Mouse (Mus musculus) c-Kit-positive CD71-negative TER-119-negative erythroid progenitor cells, embryonic 14.5 days (primary cell): ENCODE measurements around the gene Heatr4.
"Not testable (repeated sequence)": the region's sequence is repeated elsewhere in the genome, so short reads cannot be mapped to it uniquely, and the experiment has no call there.

ENCODE experiments used
- DNase-seq: peaks from one replicate; pipeline ENCODE4 v3.0.0-alpha.2; 2013; ENCODE audit warnings: low read depth

The Heatr4 gene

GRCm38 (mm10) chr12:83984752-83985151 is at the start of gene Heatr4:
TSS of gene Heatr4 (minus strand) at chr12:83984852.
- no peak for DNase-seq

DNA sequence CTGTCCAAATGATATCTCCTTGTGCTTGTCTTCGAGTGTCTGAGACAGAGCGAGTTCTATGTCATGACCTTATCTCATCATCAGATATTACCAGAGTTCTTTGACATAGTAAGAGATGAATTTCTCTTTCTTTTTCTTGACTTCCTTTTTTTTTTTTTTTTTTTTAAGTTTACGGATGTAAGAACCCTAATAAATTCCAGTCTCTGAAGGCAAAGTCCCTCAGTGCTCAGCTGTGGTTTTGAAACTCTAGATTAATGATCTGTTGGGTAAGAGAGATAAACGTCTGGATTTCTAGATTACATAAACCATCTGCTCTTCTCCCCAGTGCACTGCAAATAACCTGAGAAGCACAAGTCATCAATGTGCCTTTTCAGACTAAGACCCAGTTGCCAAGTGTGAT is 49.5 kb upstream of the Heatr4 start:
- DNase-seq, result no peak

DNA sequence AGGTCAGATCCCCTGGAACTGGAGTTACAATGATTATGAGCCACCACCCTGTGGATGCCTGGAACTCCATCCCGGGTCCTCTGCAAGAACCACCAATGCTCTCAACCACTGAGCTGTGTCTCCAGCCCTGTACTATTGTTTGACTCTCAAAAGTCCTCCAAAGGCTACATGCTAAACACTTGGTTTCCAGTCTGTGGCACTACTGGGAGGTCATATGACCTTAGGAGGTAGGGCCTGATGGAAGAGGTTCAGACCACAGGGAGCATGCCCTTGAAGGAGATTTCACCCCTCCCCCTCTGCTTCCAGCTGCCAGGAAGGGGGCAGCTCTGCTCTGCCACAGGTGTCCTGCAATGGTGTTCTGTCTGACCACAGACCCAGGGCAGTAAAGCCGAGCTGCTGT is 48.6 kb upstream of the Heatr4 start:
- not testable (repeated sequence) for DNase-seq

DNA sequence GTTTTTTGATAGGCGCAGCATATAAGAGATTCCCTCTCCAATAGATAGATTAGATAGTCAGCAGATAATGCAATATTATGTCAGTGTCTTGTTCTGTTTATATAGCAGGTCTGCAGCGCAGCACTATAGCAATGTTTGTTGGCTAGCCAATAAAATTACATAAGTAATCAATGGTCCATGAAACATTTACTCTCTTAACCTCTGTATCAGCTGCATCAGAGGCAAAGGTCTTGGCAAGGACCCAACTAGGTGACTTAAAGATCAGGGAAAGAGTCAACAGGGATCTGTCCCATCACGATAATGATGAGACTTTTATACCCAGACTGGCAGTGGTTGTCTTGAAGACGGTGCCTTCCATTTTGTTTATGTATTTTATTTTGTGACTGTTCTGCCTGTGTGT is 48.2 kb upstream of the Heatr4 start:
- no peak for DNase-seq

DNA sequence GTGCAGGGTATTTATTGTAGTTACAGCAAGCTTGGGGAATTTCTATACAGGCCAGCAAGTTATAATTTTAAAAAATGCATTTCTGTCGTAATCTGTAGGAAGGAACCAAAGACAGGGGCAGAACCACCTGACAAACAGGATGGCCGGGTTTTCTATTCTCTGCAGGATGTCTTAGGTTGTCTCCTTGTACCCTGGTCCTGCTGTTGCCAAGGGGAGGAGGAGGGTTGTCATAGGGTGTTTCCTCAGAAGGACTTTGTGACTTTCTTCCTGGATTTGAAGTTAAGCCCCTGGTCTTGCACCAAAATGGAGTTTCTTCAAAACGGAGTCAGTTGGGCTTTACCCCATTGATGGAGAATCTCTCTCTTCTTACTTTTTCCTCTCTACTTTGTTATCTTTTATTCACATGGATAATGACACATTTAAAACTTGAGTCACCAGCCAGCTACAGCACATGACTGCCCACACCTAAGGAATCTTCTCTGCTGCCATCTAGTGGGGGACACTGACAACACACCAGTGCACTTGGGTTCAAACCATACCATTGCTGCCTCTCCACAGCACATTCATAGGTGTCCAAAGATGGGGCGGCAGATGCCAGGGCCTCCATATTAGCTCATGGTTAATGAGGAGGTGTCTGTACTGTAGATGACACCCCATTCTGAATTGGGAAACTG is 46.1 kb upstream of the Heatr4 start:
- DNase-seq, result peak; percentile 71

- not testable (repeated sequence) for DNase-seq
These were observed 44.4 kb upstream of the Heatr4 start for GRCm38 (mm10) chr12:84029043-84029442.

- DNase-seq, result not testable (repeated sequence)
These were observed 43.7 kb upstream of the Heatr4 start for GRCm38 (mm10) chr12:84028328-84028727.

GRCm38 (mm10) chr12:84025888-84026287 is 41.2 kb upstream of the Heatr4 start:
- DNase-seq, result no peak

GRCm38 (mm10) chr12:84023052-84023745 is 38.5 kb upstream of the Heatr4 start:
- no peak for DNase-seq

DNA sequence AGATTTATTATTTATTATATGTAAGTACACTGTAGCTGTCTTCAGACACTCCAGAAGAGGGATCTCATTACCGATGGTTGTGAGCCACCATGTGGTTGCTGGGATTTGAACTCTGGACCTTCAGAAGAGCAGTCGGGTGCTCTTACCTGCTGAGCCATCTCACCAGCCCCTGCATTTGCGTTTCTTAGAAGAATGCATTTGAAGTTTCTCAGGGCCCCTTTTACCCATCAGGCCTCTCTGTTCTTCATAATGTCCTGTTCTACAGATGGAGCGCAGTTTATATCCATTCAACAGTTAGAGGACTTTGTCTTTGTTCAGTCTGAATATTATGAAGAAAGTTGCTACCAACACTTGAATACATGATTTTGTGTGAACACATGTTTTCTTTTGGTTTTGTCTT is 37.6 kb upstream of the Heatr4 start:
- not testable (repeated sequence) for DNase-seq

DNA sequence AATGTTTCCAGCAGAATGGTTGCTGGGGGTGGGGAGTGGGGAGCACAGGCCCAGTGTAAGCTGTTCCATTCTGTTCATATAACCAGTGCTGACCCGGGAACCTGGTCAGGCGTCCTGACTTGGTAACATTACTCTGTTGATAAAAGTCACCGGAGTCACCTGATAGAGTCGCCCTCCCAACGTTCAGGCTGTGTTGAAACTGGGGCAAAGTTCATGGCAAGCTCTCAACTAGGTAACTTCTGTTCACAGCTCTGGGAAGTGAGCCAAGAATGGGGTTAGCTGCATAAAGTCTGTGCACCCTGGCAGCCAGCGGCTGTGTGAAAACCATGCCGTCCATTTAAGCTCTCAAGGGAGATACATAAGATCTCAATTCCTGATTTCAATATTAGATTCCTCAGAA is 35.9 kb upstream of the Heatr4 start:
- not testable (repeated sequence) for DNase-seq

GRCm38 (mm10) chr12:84013701-84014100 is 29.0 kb upstream of the Heatr4 start:
- no peak for DNase-seq

DNA sequence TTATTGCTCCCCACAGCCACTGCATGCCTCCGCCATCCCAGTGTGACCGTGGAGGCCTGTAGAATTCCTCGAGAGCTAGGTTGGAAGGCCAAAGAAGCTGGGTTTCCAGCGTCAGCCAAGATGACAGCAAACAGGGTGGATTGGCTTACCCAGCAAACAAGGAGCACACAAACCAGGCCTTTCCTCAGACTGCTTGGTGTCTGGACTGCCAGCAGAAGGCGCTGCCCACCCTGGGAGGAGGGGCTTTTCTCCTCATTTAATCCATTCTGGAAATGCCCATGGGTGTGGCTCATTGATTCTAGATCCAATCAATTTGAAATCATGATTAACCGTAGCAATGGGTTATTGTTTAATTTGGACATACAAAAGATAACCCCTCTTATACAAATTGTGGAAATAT is 28.5 kb upstream of the Heatr4 start:
- no peak for DNase-seq

DNA sequence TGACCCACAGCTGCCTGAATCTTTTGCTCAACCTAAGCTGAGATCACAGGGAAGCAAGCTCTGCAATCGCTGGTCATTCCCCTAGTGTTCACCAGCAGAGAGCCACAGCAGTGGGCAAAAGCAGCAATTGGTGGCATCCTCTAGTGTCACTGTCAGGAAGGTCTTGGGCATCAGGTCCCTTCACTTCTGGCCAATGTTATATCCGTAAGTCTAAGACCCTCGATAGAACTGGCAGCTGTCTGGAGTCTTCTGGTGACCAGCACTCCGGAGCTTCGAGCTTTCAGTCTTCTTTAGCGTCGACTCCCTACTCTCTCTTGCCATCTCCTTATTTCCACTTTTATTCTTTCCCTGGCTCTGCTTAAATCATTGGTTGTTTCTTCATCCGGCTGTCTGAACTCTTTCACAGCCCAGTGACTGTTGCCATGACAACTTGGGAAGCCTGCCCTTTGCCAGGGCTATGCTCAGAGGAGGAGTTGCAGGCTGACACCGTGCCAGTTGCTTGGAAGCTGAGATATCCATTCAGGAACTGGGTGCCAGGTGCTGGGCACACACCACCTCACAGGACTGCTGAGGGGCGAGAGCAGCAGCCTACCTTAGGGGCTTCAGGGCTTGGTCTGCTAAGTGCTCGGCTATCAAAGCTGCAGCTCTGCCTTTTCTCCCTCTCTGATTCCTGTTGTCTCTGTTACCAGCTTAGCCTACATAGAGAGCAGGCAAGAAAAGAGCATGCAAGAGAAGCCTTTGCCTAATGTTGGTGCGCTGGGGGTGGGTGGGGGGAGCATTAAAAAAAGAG is 26.8 kb upstream of the Heatr4 start:
- DNase-seq, result no peak

- no peak for DNase-seq
These were observed 25.5 kb upstream of the Heatr4 start for GRCm38 (mm10) chr12:84010201-84010600.

- not testable (repeated sequence) for DNase-seq
These were observed 24.7 kb upstream of the Heatr4 start, which contains the start of gene Acot1 for GRCm38 (mm10) chr12:84009171-84009965. TSS of gene Acot1 (plus strand) at chr12:84009490.

DNA sequence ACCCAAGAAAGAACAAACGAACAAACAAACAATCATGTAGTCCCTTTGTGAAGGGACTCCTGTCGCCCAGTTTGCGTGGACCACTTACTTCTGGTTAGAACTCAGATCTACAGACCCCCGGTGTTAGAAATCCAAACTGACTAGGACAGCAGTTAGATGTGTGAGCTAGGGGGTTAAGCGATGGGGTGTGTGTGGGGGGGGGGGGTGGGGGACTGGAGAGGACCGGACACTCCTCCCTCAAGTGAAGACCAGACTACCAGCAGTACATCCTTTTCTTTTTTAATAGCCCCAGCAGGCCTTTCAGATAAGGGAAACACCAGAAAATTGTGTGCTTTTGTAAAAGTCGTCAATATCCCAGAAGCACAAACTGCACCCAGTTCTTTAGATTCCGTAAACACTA is 24.1 kb upstream of the Heatr4 start:
- DNase-seq, result no peak

- DNase-seq, result no peak
These were observed 23.6 kb upstream of the Heatr4 start for GRCm38 (mm10) chr12:84008251-84008650.

DNA sequence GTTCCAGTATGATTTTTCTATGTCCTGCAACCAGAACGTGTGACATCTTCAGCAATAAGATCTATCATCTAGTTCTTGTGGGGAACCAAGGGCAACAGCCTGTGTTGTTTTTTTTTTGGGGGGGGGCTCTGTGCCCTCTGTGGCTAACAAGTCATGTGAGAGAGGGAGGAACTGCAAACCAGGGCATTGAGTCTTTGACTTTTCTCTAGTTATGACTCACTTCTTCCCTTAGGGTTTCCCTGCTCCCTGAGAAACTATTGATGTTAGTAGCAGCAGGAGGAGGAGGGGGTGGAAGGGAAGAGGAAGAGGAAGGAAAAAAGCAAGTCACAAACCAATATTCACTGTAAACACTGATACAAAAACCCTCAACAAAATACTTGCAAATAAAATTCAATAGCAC is 19.2 kb upstream of the Heatr4 start:
- no peak for DNase-seq

DNA sequence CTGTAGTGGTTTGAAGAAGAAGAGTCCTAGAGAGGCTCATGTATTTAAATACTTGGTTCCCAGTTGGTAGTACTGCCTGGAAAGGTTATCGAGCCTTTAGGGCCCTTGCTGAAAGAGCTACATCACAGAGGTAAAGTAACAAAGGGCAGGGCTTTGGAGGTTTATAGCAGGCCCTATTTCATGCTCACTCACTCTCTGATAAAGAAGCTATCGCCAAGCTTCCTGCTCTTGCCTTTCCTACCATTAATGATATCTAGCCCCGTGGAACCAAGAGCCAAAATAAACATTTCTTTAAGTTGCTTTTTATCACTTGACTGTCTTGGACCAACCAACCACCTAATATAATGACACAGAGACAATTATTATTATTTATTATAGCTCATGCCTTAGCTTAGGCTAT is 15.8 kb upstream of the Heatr4 start:
- no peak for DNase-seq

DNA sequence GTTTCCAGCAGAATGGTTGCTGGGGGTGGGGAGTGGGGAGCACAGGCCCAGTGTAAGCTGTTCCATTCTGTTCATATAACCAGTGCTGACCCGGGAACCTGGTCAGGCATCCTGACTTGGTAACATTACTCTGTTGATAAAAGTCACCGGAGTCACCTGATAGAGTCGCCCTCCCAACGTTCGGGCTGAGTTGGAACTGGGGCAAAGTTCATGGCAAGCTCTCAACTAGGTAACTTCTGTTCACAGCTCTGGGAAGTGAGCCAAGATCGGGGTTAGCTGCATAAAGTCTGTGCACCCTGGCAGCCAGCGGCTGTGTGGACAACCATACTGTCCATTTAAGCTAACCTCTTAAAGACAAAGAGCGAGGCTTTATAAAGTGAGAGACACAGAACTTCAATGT is 14.6 kb upstream of the Heatr4 start:
- DNase-seq, result not testable (repeated sequence)
